Mouse (Mus musculus) lung, postnatal 0 days (tissue): ENCODE measurements around the gene Itpr1. TPM values are rescaled to one million over a fixed set of nuclear protein-coding genes. Genes with fewer than 3 reads are reported as not detected.
A peak's percentile ranks its signal among the peaks of the same experiment; 100 is the strongest.

Experiments
- ATAC-seq: fragments of 200-750 bp; cut with Nextera tagmentation; 2 replicates; pipeline ENCODE4 v1.8.0; 2017; ENCODE audit warnings: moderate library complexity
- DNase-seq: peaks from one replicate; pipeline ENCODE4 v3.0.0-alpha.2; 2016; ENCODE audit warnings: low spot score
- H3K27ac ChIP-seq: fragments of 300-500 bp; sonication (generic); 2 replicates; pipeline ENCODE4 v1.5.1; 2014; ENCODE audit warnings: antibody characterized with exemption, mild to moderate bottlenecking, low read length, mixed read lengths
- H3K27me3 ChIP-seq: fragments of 300-500 bp; sonication (generic); replicated peaks from 2 replicates; pipeline ENCODE4 v1.6.1; 2014; ENCODE audit warnings: low read length, mixed read lengths; ENCODE audit not compliant: insufficient read depth
- H3K36me3 ChIP-seq: fragments of 300-500 bp; sonication (generic); 2 replicates; pipeline ENCODE4 v1.6.1; 2014; ENCODE audit warnings: low read length, mixed read lengths; ENCODE audit not compliant: insufficient read depth
- H3K4me1 ChIP-seq: fragments of 300-500 bp; sonication (generic); 2 replicates; pipeline ENCODE4 v1.6.1; 2014; ENCODE audit warnings: antibody characterized with exemption, low read depth, low read length, mixed read lengths; ENCODE audit not compliant: insufficient read depth
- H3K4me2 ChIP-seq: fragments of 300-500 bp; sonication (generic); replicated peaks from 2 replicates; pipeline ENCODE4 v1.6.1; 2014; ENCODE audit warnings: low read depth, mild to moderate bottlenecking, low read length, moderate library complexity, mixed read lengths
- H3K4me3 ChIP-seq: fragments of 300-500 bp; sonication (generic); 2 replicates; pipeline ENCODE4 v1.5.1; 2014; ENCODE audit warnings: low read depth, low read length
- H3K9ac ChIP-seq: fragments of 300-500 bp; sonication (generic); replicated peaks from 2 replicates; pipeline ENCODE4 v1.6.1; 2014; ENCODE audit warnings: low read depth, mild to moderate bottlenecking
- H3K9me3 ChIP-seq: fragments of 300-500 bp; sonication (generic); 2 replicates; pipeline ENCODE4 v1.6.1; 2016; ENCODE audit warnings: low read length, mixed read lengths
- CTCF ChIP-seq: IDR thresholded peaks from 2 replicates; pipeline ENCODE4 v1.5.1; 2016; ENCODE audit warnings: antibody characterized with exemption, mild to moderate bottlenecking
- EP300 ChIP-seq: IDR thresholded peaks from 2 replicates; pipeline ENCODE4 v1.6.1; 2016; ENCODE audit warnings: antibody characterized with exemption, mild to moderate bottlenecking, control low read depth
- WGBS: fragments of 180-500 bp; shearing (Covaris S2); extraction: QIAGEN DNeasy Blood & Tissue Kit; methylation state at CpG from one replicate; pipeline ENCODE4 v1.1.7; 2014; 5-methylcytosine and 5-hydroxymethylcytosine counted together
- polyA plus RNA-seq: library from polyadenylated mRNA; unstranded; fragments of >200 nt; fragmentation: Nextera tagmentation; extraction: Ambion mirVana; gene quantifications from 2 replicates; pipeline ENCODE4 v1.2.1, GENCODE M21; 2015

The Itpr1 gene
- polyA plus RNA-seq, 1 experiment from 2014 or later: 9.2 TPM

DNA sequence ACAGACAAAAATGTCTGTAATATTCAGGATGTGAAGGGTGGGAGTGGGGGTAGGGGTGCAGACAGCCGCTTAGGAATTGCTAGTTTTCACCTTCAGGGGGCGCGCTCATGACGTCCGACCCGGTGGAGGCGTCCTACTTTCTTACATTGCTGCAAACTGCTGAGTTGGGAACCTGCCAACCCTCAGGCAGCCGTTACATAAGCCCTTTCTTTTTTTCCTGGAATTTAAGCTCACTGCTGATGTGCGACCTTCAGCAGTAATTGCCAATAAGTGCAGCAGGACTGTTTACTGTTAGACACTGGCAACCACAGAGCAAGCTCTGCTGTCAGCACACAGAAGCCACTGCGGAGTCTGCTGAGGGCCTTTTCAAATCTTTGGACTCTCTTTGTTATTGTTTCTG, 213.9 kb downstream of the Itpr1 start:
- Histone ChIP-seq H3K9me3 (no peaks in the 10 kb centered on the region), H3K36me3 (no peaks in the 10 kb centered on the region), H3K9ac (no peak overlapping the region), H3K27me3 (no peaks in the 10 kb centered on the region), H3K4me3 (no peak overlapping the region), H3K27ac (0 out of 2 replicates have a peak overlapping the region, but pooled peaks have one; percentile 9), H3K4me2 (0 out of 2 replicates have a peak overlapping the region, but pooled peaks have one; percentile 19), H3K4me1 (no peaks in the 10 kb centered on the region)
- peak; percentile 79 for TF ChIP-seq CTCF
- TF ChIP-seq EP300: peak; percentile 63
- DNase-seq (peak; percentile 95), ATAC-seq (peak; percentile 87)
- whole genome bisulfite sequencing: 5% methylated on average over 10 of the region's 10 CpGs

GRCm38 (mm10) chr6:108428383-108428782, 215.5 kb downstream of the Itpr1 start:
- DNase-seq (no peak), ATAC-seq (no peak)
- Histone ChIP-seq H3K36me3 (no peaks in the 10 kb centered on the region), H3K9me3 (no peaks in the 10 kb centered on the region), H3K9ac (no peak overlapping the region), H3K4me2 (no peak overlapping the region), H3K27me3 (no peaks in the 10 kb centered on the region), H3K4me1 (no peaks in the 10 kb centered on the region), H3K27ac (no peak overlapping the region), H3K4me3 (no peak overlapping the region)
- 61% methylated on average over 3 of the region's 3 CpGs for WGBS
- TF ChIP-seq EP300 (no peak), CTCF (no peak)

GRCm38 (mm10) chr6:108429950-108430349, 217.1 kb downstream of the Itpr1 start:
- H3K27me3 ChIP-seq: no peaks in the 10 kb centered on the region
- no peak for ATAC-seq
- DNase-seq: no peak
- no peaks in the 10 kb centered on the region for H3K9me3 ChIP-seq
- no peaks in the 10 kb centered on the region for H3K36me3 ChIP-seq
- H3K27ac ChIP-seq: no peak overlapping the region
- TF ChIP-seq EP300 (no peak), CTCF (no peak)
- no peak overlapping the region for H3K4me2 ChIP-seq
- H3K4me3 ChIP-seq: no peak overlapping the region
- 92% methylated on average over 8 of the region's 8 CpGs for WGBS
- H3K9ac ChIP-seq: no peak overlapping the region
- no peaks in the 10 kb centered on the region for H3K4me1 ChIP-seq

DNA sequence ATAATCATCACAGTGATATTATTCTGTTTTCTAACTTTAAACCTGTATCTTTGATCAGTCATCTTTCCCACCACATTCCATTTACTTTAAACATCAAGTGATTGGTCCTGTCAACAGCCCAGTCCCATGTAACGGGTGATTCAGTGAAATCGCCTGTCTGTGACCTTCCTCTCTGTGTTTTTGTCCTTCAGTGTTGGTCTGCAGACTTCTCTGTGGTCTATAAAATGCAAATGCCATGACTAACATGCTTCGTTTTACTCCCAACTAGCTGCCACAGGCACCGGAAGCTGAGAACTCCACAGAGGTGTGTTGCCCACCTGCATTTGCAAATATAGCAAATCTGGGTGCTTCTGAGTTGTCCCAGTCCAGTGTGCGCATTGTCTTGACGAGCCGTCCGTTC, 218.3 kb downstream of the Itpr1 start:
- H3K27me3 ChIP-seq: no peaks in the 10 kb centered on the region
- DNase-seq (no peak), ATAC-seq (no peak)
- no peaks in the 10 kb centered on the region for H3K9me3 ChIP-seq
- H3K4me3 ChIP-seq: no peak overlapping the region
- no peak overlapping the region for H3K4me2 ChIP-seq
- WGBS: 83% methylated on average over 8 of the region's 8 CpGs
- TF ChIP-seq CTCF: no peak
- no peak for TF ChIP-seq EP300
- H3K4me1 ChIP-seq: no peaks in the 10 kb centered on the region
- H3K27ac ChIP-seq: no peak overlapping the region
- no peak overlapping the region for H3K9ac ChIP-seq
- no peaks in the 10 kb centered on the region for H3K36me3 ChIP-seq

- no peak overlapping the region for H3K9ac ChIP-seq
- H3K4me1 ChIP-seq: no peaks in the 10 kb centered on the region
- TF ChIP-seq EP300 (no peak), CTCF (no peak)
- no peak for ATAC-seq
- H3K4me2 ChIP-seq: no peak overlapping the region
- no peak overlapping the region for H3K4me3 ChIP-seq
- H3K27ac ChIP-seq: no peak overlapping the region
- no peaks in the 10 kb centered on the region for H3K27me3 ChIP-seq
- 66% methylated on average over 4 of the region's 4 CpGs for WGBS
- peak; percentile 56 for DNase-seq
- no peaks in the 10 kb centered on the region for H3K36me3 ChIP-seq
- H3K9me3 ChIP-seq: no peaks in the 10 kb centered on the region
Measured at GRCm38 (mm10) chr6:108432836-108433235, 219.9 kb downstream of the Itpr1 start.

GRCm38 (mm10) chr6:108434816-108435215, 221.9 kb downstream of the Itpr1 start:
- 75% methylated on average over 6 of the region's 6 CpGs for WGBS
- Histone ChIP-seq H3K27me3 (no peaks in the 10 kb centered on the region), H3K9ac (no peak overlapping the region), H3K4me2 (no peak overlapping the region), H3K4me3 (no peak overlapping the region), H3K36me3 (no peaks in the 10 kb centered on the region), H3K27ac (no peak overlapping the region), H3K4me1 (no peaks in the 10 kb centered on the region), H3K9me3 (no peaks in the 10 kb centered on the region)
- ATAC-seq (no peak), DNase-seq (no peak)
- TF ChIP-seq EP300 (no peak), CTCF (no peak)

DNA sequence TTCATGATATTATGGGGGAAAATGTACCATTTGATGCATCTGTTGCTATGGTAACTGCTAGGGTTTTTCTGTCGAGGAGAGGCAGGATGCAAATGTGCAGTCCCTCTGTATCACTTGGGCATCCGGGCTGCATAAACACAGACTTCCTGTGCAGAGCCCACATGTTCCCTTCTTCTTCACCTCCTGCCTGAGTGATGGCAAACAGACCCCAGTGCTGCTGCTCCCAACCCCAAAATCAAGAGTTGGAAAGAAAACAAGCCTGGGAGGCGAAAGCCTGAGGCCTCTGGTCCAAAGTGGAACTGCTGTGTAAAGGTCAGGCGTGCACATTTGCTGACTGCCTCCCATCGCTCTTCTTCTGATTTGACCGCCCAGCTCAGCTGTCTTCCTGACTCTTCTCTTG, 222.6 kb downstream of the Itpr1 start:
- H3K9me3 ChIP-seq: no peaks in the 10 kb centered on the region
- no peaks in the 10 kb centered on the region for H3K27me3 ChIP-seq
- ATAC-seq (peak; percentile 41; the same call in 1 of the 2 replicates), DNase-seq (no peak)
- no peak overlapping the region for H3K27ac ChIP-seq
- no peak overlapping the region for H3K4me3 ChIP-seq
- H3K36me3 ChIP-seq: peaks cover 2% of the 10 kb centered on the region; the same call in 1 of the 2 replicates
- no peak overlapping the region for H3K9ac ChIP-seq
- H3K4me2 ChIP-seq: no peak overlapping the region
- WGBS: 39% methylated on average over 6 of the region's 6 CpGs
- H3K4me1 ChIP-seq: no peaks in the 10 kb centered on the region
- TF ChIP-seq CTCF: no peak
- TF ChIP-seq EP300: no peak
